Mouse (Mus musculus) kidney, postnatal 10 days (tissue): ENCODE measurements at regions not wholly inside any gene's neighbourhood (a gene's known extent, or its start where the extent isn't known, plus 50 kb on each side); places are given as distances from the start of the nearest gene placed in this dataset.

ENCODE experiments used
- DNase-seq: peaks from one replicate; pipeline ENCODE4 v3.0.0; 2021; ENCODE audit warnings: mixed read lengths

- DNase-seq: peak; percentile 71
These were observed 60.0 kb upstream of the Ajap1 start for GRCm38 (mm10) chr4:153542631-153543031.

GRCm38 (mm10) chr4:153543900-153544648 lies 61.5 kb upstream of the Ajap1 start:
- no peak for DNase-seq

GRCm38 (mm10) chr4:153546709-153547108 lies 64.1 kb upstream of the Ajap1 start:
- DNase-seq: no peak

DNA sequence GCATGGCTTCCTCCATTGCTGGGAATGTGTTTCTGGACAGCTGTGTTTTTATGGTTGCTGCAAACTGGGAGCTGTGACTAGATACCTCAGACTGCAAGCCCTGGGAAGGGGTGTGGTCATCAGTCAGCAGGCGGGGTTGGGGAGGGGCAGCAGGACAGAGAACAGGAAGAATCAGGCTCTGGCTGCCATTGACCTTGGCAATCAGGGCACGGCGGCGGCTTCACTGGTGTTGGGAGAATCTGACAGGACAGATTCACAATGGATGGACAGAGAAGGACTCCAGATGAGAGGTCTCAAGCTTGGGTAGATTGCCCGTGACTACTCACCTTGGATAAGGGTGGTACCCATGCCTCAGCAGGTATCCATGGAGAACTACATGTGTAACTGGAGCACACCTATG lies 64.5 kb upstream of the Ajap1 start:
- DNase-seq: no peak

- no peak for DNase-seq
These were observed 65.3 kb upstream of the Ajap1 start for GRCm38 (mm10) chr4:153547871-153548270.

DNA sequence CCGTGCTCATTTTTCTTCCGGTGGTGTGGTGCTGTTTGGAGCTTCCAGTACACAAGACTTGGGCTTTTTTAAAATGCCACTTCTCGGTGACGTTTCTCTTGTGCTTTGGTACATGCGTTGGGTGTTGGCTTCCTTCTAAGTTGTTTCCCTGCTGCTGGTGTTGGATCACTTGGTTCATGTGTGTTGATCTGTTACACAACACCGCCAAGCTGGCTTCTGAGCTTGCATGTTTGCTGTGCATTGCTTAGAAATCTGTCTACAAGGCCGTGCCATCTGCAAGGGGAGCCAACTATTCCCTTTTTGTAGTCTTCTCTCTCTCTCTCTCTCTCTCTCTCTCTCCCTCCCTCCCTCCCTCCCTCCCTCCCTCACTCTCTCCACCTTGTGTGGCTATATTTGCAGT lies 68.7 kb upstream of the Ajap1 start:
- DNase-seq: no peak

DNA sequence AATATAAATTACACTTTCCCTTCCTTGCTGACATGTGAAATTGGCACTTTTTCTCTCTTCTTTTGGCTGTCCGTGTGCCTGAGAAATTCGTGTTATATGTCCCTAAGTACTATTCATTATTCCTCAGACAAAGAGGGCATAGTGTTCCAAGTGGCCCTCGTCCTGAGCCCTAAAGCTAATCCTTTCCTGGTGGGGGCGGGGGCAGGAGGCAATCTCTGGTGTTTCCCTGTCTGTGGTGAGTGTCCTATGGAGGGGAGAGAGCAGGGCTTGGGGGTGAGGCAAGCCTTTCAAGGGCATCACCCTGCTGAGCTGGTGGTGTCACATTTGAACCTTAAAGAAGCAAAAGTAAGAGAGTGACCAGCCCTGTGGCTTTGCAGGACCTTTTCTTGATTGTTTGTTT lies 69.9 kb upstream of the Ajap1 start:
- no peak for DNase-seq

DNA sequence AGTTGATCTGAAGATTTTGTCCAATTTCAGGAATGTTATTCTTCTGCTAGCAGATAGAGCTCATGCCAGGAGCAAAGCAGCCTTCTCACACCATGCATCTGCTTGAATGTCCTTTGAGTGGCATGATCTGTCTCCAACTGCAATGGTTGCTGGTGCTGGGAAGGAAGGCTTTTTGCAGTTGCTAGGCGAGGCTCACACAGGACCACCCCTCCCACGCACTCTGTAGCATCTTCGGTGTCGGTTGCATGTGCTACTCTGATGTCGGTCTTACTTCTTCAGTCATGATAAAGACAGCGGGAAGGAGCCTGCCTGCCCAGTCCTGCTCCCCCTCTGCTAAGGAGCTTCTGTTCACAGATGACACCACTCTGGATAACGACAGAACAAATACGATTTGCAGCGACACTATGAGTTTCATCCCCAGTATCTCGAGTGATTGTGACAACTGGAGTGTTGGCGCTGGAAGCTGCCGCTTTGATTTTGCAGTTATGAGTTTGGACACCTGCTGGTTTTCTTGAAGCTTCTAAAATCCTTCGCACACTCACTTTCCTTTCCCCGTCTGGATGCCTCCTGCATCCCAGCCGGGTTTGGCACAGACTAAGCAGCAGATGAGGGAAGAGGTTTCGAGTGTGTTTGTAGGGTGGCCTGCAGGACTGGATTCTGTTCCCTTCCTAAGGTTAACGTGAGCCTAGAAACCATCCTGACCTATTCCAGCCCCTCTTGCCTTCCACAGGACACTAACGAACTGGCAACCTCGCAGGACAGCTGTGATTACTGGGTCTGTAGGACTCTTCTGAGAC lies 75.4 kb upstream of the Ajap1 start:
- DNase-seq: no peak

- no peak for DNase-seq
These were observed 77.0 kb upstream of the Ajap1 start for GRCm38 (mm10) chr4:153559568-153559967.

DNA sequence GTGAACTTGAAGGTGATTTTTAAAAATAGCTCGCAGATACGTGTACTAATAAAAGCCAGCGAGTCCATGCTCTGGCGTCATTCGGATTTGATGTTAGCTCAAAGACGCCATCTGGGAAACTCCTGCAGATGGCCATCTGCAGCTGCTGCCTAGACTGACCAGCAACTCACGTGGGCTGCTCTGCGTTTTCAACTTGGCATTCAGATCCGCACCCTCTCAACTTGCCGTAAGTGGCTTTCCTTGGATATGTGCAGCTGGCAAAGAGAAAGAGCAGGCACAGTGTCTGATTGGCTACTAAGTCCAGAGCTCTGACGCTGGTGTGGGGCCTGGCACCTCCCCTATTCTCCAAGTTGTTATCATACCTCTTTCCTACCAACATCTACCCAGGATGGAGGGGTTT lies 77.6 kb upstream of the Ajap1 start:
- no peak for DNase-seq

DNA sequence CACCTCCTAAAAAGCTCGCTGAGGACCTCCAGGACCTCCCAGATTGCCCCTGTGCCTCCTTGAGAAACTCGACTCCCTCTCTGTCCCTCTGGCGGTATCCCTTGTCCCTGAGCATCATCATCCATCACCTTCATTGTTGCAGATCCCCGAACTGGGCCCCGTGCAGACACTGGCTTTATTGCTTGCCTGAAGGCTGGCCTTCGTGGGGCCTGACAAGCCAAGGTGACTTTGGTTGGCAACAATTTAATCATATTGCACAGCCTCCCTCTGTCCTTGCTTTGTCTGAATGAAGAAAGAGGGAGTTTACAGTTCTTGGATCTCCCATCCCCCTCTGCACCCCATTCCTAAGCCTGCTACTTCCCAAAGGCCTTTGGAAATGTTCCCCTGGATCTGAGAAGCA lies 78.3 kb upstream of the Ajap1 start:
- no peak for DNase-seq

DNA sequence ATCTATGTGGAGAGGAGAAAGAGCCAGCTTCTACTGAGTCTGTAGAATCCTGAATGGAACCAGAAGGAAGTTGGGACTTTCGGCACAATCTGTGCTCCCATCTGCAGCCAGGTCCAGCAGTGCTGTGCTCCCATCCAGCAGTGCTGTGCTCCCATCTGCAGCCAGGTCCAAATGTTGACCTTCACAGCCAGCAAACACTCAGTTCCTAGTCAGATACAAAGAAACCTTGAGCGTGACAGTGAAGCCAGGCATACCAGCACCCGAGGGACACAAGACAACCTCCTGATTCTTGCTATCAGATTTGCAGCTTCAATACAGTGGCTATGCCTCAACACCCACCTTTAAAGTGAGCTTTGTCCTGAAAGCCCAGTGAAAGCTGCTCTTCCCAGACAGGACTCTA lies 79.4 kb upstream of the Ajap1 start:
- DNase-seq: no peak

DNA sequence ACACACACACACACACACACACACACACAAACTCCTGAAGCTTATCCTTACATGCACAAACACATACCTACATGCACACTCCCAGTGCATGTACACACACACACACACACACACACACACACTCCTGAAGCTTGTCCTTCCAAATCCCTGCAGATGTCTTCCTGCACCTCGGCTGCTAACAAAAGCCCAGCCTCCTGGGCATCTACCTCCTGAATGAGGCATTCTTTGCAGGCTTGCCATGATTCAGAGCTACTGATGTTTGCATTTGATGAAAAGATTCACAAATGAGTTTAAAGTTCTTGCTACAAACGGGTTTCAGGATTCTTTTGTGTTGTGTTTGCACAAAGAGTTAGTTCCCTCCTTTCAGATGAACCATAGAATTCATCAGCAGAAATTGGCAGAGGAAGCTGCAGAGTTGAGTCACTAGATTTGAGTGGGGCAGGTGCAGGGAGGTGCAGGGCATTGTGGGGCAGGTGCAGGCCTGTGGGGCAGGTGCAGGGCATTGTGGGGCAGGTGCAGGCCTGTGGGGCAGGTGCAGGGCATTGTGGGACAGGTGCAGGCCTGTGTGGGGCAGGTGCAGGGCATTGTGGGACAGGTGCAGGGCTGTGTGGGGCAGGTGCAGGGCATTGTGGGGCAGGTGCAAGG lies 84.8 kb upstream of the Ajap1 start:
- no peak for DNase-seq

DNA sequence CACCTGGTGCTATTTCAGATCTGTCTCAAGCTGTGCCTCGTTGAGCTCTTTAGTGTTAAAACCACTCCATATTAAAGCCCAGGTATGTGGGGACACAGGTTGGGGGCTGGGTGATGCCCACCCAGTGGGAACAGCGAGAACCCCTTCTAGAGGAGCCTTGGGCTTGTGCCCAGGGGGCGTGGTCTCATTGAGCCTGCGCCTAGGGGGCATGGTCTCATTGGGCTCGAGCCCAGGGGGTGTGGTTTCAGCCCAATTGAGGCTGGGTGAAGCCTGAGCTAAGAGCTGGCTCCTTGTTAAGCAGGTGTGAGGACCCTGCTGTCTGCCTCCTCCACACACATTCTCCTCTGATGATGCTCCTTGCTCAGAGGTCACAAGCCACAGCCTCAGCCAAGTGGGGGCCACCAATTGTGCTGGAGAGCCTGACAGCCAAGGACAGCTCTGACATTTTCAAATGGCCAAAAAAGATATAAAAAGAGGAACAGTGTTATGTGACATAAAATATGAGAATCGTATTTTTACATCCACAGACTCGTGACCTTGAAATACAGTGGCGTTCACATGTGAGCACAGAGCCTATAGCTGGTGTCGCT lies 90.7 kb upstream of the Ajap1 start:
- no peak for DNase-seq

DNA sequence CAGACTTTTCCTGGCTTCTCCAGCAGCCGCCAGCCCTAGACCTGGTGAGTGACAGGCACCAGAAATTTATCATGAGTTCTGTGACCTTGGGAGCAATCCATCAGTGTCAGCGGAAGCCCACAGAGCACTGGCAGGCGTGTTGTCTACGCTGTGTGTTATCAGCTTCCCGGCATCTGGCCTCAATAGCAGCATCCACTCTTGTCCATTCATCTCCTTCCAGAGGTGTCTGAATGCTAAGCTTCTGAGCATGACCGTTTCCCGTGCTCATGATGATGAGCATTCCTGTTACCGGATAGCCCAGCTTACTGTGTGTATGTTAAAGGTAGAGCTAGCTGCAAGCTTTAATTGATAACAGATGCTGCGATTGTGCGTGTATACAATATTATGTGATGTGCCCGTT lies 110.7 kb upstream of the Ajap1 start:
- DNase-seq: no peak

GRCm38 (mm10) chr4:153599794-153600370 lies 117.3 kb upstream of the Ajap1 start:
- DNase-seq: no peak

DNA sequence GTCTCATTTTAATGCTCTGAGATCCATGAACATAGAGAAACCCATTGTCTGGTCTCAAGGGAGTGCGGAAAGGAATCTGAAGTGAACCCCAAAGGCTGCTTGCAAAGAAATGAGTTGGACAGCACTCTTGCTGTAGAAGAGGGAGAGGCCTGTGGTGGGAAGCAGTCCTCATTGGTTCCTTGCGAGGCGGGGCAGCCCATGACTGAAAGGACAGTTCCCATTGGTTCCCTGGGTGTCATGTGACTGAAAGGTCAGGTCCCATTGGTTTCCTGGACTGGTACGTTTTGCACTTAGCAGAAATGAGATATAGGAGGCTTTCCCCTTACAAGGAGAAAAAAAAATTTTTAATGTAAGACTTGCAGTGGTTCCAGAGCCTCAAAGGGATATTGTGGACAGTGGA lies 119.9 kb upstream of the Ajap1 start:
- DNase-seq: no peak

- DNase-seq: no peak
These were observed 120.6 kb upstream of the Ajap1 start for GRCm38 (mm10) chr4:153603056-153603840.

DNA sequence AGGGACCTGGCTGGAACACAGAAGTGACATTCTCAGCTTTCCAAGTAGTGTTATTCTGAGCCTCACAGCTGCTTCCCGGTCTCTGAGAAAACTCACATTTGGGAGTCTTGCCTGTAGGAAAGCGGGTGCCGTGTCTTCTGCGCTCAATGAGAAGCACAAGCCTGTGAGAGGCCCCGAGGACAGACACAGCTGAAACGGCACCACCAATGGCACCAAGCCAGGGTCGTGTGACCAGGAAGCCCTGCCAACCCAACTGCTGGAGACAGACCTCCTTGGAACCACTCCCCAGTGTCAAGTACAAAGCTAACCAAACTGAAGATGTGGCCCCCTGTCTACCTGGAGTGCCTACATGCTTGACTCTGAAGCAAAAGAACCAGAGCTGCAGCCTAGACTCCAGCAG lies 121.3 kb upstream of the Ajap1 start:
- peak; percentile 32 for DNase-seq

DNA sequence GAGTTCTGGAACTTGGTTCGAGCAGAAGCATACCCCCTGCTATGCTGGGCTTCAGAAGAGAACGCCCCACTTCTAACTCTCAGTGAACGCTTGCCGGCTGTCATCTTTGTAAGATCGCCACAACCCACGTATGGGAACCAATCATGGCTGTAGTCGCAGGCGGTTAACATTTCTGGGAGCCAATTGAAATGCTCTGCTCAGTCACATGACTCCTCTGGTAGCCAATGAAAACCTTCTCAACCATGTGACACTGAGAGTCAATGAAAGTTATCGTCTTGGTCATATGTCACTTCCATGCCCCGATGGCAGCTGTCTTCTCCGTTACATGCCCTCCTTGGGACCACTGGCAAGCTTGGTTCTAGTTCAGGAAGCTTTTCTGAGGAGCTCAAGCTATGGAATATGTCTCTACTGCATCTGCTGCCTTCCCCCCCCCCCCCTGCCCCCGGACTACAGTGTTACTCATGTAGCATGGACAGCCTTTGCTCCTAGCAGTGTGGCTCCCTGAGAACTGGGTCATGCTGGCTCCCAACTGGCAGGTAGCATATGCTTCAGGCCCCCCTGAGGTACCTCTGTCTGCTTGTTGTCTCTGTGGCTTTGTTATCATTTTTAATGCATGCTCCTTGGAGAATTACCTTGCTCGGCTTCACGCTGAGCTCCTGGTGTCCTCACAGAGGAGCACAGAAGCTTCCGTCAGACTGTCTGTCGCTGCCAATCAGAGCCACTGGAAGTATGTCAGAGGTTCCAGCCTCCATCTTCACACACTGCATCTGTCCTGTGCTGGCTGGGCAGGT lies 122.3 kb upstream of the Ajap1 start:
- no peak for DNase-seq

GRCm38 (mm10) chr4:153616058-153616457 lies 133.4 kb upstream of the Ajap1 start:
- DNase-seq: no peak

GRCm38 (mm10) chr4:153616938-153617337 lies 134.3 kb upstream of the Ajap1 start:
- DNase-seq: no peak
